Mouse (Mus musculus): Measurements from ENCODE around the gene Shb. TPM values are rescaled to one million over a fixed set of nuclear protein-coding genes. Genes with fewer than 3 reads are reported as not detected.

The Shb gene
- polyA plus RNA-seq, 1 experiment from 2014 or later, result 9.1 TPM

GRCm38 (mm10) chr4:45418229-45418950, 113.9 kb downstream of the Shb start:
- Histone ChIP-seq H3K4me1 (peaks cover 40% of the 10 kb centered on the region), H3K4me2 (replicated peaks) (peak overlapping the region; percentile 36; the same call in 1 of the 2 replicates), H3K4me3 (replicated peaks) (no peak overlapping the region), H3K27me3 (no peaks in the 10 kb centered on the region), H3K9me3 (replicated peaks) (no peaks in the 10 kb centered on the region), H3K9ac (no peak overlapping the region), H3K27ac (replicated peaks) (no peak overlapping the region), H3K36me3 (peaks cover 4% of the 10 kb centered on the region; the same call in 1 of the 2 replicates)
- ATAC-seq (ENCODE audit: insufficient number of reproducible peaks, low FRiP score, low TSS enrichment, low read depth), result no peak; the same call in 1 of the 2 replicates
- WGBS, result 19% methylated on average over 10 of the region's 11 CpGs

DNA sequence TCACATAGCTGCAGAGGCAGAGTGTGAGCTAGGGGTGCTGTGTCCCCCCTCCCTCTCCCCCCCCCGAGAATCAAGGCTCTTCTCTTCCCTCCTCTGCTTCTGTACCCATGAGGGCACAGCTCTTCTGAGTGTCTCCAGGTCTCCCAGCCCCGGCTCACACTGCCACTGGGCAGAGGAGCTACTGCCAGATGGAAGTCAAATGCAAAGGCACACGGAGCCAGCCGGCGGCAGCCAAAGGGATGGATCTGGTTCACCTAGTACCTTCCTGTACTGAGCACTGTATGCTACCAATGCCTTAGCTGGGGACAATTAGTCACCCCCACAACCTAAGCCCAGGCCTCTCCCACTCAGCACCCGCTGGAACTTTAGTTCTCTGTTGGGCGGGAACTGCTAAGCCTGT, 116.0 kb downstream of the Shb start:
- Histone ChIP-seq H3K4me1 (peaks cover 30% of the 10 kb centered on the region), H3K9me3 (replicated peaks) (no peaks in the 10 kb centered on the region), H3K36me3 (no peaks in the 10 kb centered on the region), H3K27ac (replicated peaks) (no peak overlapping the region), H3K9ac (no peak overlapping the region), H3K27me3 (no peaks in the 10 kb centered on the region), H3K4me2 (replicated peaks) (no peak overlapping the region), H3K4me3 (replicated peaks) (no peak overlapping the region)
- ATAC-seq (ENCODE audit: insufficient number of reproducible peaks, low FRiP score, low TSS enrichment, low read depth), result no peak
- WGBS, result 65% methylated on average over 7 of the region's 7 CpGs

DNA sequence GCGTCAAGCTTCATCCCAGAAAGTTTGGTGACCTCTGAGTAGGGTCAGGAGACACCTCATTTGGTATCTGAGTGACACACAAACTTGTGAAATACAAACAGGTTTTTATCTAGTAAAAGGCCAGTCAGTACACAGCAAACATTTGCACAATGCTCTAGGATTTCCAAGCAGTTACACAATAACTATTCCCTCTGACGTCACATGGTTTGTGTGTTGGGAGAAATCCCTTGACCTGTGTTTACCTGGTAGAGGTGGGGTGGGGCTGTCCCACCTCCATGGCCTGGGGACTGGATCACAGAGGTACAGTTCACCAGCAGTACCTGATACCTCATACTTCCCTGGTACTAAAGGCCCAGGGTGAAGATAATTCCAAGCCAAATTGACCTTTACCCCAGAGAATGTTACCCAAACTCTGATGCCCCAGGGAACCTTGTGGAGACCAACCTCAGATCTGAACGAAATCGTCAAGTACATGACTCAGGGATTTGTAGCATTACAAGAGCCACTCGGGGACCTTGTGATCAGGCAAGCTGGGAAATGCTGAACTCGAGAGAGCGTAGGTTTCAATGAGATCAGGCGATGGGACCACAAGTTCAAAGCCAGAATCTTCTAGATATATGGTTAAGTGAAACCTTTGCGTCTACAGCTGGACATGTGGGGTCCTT, 118.5 kb downstream of the Shb start:
- Histone ChIP-seq H3K4me3 (replicated peaks) (no peak overlapping the region), H3K36me3 (no peaks in the 10 kb centered on the region), H3K27ac (replicated peaks) (no peak overlapping the region), H3K4me1 (peaks cover 14% of the 10 kb centered on the region), H3K4me2 (replicated peaks) (no peak overlapping the region), H3K9me3 (replicated peaks) (no peaks in the 10 kb centered on the region), H3K27me3 (no peaks in the 10 kb centered on the region), H3K9ac (no peak overlapping the region)
- no peak for ATAC-seq (ENCODE audit: insufficient number of reproducible peaks, low FRiP score, low TSS enrichment, low read depth)
- WGBS, result 77% methylated on average over 9 of the region's 9 CpGs

GRCm38 (mm10) chr4:45412433-45413192, 119.7 kb downstream of the Shb start:
- Histone ChIP-seq H3K27me3 (no peaks in the 10 kb centered on the region), H3K4me2 (replicated peaks) (no peak overlapping the region), H3K4me3 (replicated peaks) (no peak overlapping the region), H3K27ac (replicated peaks) (no peak overlapping the region), H3K4me1 (peaks cover 8% of the 10 kb centered on the region), H3K36me3 (no peaks in the 10 kb centered on the region), H3K9ac (no peak overlapping the region), H3K9me3 (replicated peaks) (no peaks in the 10 kb centered on the region)
- WGBS, result 62% methylated on average over 16 of the region's 16 CpGs
- ATAC-seq (ENCODE audit: insufficient number of reproducible peaks, low FRiP score, low TSS enrichment, low read depth), result no peak

DNA sequence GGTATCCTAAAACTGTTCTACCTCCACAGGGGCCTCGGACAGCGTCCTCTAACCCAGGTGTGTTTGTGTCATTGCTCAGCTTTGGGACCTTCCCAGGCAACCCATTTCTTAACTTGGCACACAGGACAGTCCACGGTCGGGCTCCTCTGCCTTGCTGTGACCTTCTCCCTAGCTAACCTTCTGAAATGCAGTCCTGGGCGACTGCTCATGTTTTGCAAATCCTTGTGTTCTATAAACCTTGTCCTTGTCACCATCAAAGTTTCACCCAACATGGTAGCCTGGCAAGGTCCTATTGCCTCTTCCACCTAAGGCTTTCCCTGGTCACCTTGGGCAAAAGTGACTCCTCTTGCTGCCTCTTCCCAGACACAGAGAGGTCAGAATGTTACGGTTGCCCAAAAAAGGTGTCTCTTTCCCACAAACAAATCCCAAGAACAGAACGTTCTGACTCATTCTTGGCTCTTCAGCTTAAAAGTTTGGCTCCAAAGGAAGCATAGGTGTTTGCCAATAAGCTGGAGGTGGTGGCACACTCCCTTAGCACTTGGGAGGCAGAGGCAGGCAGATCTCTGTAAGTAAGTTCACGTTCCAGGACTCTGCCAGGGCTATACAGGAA, 121.0 kb downstream of the Shb start:
- no peak overlapping the region for H3K4me2 ChIP-seq (replicated peaks)
- 89% methylated on average over 8 of the region's 8 CpGs for WGBS
- H3K4me3 ChIP-seq (replicated peaks), result no peak overlapping the region
- no peak for ATAC-seq (ENCODE audit: insufficient number of reproducible peaks, low FRiP score, low TSS enrichment, low read depth)
- no peaks in the 10 kb centered on the region for H3K9me3 ChIP-seq (replicated peaks)
- H3K27ac ChIP-seq (replicated peaks), result no peak overlapping the region
- H3K4me1 ChIP-seq, result peaks cover 21% of the 10 kb centered on the region
- no peak overlapping the region for H3K9ac ChIP-seq
- H3K36me3 ChIP-seq, result no peaks in the 10 kb centered on the region
- no peaks in the 10 kb centered on the region for H3K27me3 ChIP-seq

- H3K27me3 ChIP-seq, result no peaks in the 10 kb centered on the region
Observed at GRCm38 (mm10) chr4:45409270-45409669, 123.0 kb downstream of the Shb start.

DNA sequence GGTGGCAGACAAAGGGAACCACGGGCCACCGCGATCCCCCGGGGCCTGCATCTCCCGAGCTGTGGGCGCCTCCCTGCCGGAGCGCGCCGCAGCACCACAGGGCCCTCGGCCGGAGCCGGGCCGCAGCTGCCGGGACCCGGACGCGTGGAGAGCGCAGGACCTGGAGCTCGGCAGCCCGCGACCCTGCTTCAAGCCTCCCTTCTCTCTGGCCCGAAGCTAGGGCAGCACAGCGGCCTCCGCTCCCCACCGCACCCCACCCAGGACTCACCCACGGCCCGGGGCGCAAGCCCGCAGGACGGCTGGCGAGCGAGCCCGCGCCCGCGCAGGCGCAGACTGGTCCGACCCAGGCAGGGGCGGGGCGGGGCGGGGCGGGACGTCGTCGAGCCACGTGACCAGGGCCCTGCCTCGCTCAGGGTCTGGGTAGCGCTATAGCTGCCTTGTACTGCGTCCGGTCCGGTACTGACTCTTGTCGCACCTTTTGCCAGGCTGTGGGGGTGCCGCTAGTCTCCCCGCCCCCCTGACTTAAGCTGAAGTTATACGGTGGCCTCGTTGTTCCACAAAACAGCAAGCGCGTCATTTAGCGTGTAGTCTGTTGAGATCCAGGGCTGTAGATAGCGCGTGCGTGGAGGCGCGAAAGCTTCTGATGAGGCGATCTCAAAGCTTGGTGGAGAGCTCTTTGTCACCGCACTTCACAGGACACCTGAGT, 123.7 kb downstream of the Shb start, which contains the start of gene Slc25a51:
Gene Slc25a51, minus strand, starts transcription at position 340 of the 706 bp plus-strand sequence.
- H3K9ac ChIP-seq, result peak within 1 kb of the TSS; percentile 93
- no peaks in the 10 kb centered on the region for H3K27me3 ChIP-seq
- peak within 1 kb of the TSS; percentile 96 for H3K4me3 ChIP-seq (replicated peaks)
- H3K4me2 ChIP-seq (replicated peaks), result peak within 1 kb of the TSS; percentile 84
- ATAC-seq (ENCODE audit: insufficient number of reproducible peaks, low FRiP score, low TSS enrichment, low read depth), result peak; percentile 97
- peak within 1 kb of the TSS; percentile 97 for H3K27ac ChIP-seq (replicated peaks)
- peaks cover 10% of the 10 kb centered on the region for H3K36me3 ChIP-seq
- WGBS, result under 1% methylated on average over 66 of the region's 67 CpGs
- no peaks in the 10 kb centered on the region for H3K9me3 ChIP-seq (replicated peaks)
- peaks cover 33% of the 10 kb centered on the region for H3K4me1 ChIP-seq

More at GRCm38 (mm10) chr4:45409270-45409669, 123.0 kb downstream of the Shb start:
- H3K4me2 ChIP-seq (replicated peaks), result peak overlapping the region; percentile 84
- H3K4me1 ChIP-seq, result peaks cover 31% of the 10 kb centered on the region
- 0% methylated on average over 10 of the region's 10 CpGs for WGBS
- H3K9ac ChIP-seq, result peak overlapping the region; percentile 93
- no peaks in the 10 kb centered on the region for H3K9me3 ChIP-seq (replicated peaks)
- peaks cover 3% of the 10 kb centered on the region for H3K36me3 ChIP-seq
- H3K4me3 ChIP-seq (replicated peaks), result peak overlapping the region; percentile 96
- peak overlapping the region; percentile 97 for H3K27ac ChIP-seq (replicated peaks)
- 0 out of 2 replicates have a peak, but pooled peaks have one; percentile 27 for ATAC-seq (ENCODE audit: insufficient number of reproducible peaks, low FRiP score, low TSS enrichment, low read depth)

GRCm38 (mm10) chr4:45407703-45408334, 124.5 kb downstream of the Shb start:
- Histone ChIP-seq H3K9me3 (replicated peaks) (no peaks in the 10 kb centered on the region), H3K27me3 (no peaks in the 10 kb centered on the region), H3K4me1 (peaks cover 38% of the 10 kb centered on the region), H3K4me3 (replicated peaks) (peak overlapping the region; percentile 96), H3K9ac (peak overlapping the region; percentile 93), H3K27ac (replicated peaks) (peak overlapping the region; percentile 97), H3K4me2 (replicated peaks) (peak overlapping the region; percentile 84), H3K36me3 (peaks cover 18% of the 10 kb centered on the region)
- WGBS, result under 1% methylated on average over 19 of the region's 19 CpGs
- no peak for ATAC-seq (ENCODE audit: insufficient number of reproducible peaks, low FRiP score, low TSS enrichment, low read depth)

DNA sequence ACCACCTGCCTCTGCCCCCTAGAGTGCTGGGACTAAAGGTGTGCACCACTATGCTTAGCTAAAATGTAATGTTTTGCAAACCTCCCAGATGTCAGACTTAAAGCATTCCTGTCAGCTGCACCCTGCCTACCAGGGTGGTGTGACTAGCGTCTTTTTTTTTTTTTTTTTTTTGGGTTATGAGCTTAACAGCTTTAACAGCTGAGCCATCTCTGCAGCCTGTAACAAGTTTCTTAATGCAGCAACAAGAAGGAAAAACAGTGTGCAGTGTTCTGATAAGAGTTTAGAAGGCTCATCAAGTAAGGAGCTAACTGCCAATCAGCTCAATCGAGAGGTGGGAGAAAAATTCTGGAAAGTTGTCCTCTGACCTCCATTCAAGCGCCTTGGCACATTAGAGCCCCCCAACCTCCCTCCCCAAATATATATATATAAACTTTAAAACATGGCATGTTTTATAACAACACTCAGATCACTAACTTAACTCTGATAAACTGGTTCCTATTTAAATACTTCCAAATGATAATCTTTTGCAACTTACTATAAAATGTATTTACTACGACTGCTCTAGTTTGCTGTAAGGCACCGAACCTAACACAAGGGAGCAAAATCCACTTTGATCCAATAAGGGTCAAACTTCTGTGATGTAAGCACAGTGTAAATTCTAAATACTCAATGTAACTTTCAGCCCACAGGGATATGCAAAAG, 125.1 kb downstream of the Shb start:
- Histone ChIP-seq H3K4me1 (peaks cover 38% of the 10 kb centered on the region), H3K9ac (0 out of 2 replicates have a peak overlapping the region, but pooled peaks have one; percentile 93), H3K36me3 (peaks cover 23% of the 10 kb centered on the region), H3K4me3 (replicated peaks) (peak overlapping the region; percentile 96), H3K27ac (replicated peaks) (0 out of 2 replicates have a peak overlapping the region, but pooled peaks have one; percentile 97), H3K9me3 (replicated peaks) (no peaks in the 10 kb centered on the region), H3K27me3 (no peaks in the 10 kb centered on the region), H3K4me2 (replicated peaks) (peak overlapping the region; percentile 84)
- 48% methylated on average over 5 of the region's 5 CpGs for WGBS
- ATAC-seq (ENCODE audit: insufficient number of reproducible peaks, low FRiP score, low TSS enrichment, low read depth), result no peak
